Mouse (Mus musculus) forebrain, embryonic 14.5 days (tissue): ENCODE results near the gene Tacr1. TPM values are rescaled to one million over a fixed set of nuclear protein-coding genes. Genes with fewer than 3 reads are reported as not detected.

Source experiments
- ATAC-seq: fragments of 200-750 bp; cut with Nextera tagmentation; 2 replicates; pipeline ENCODE4 v1.8.0; 2017; ENCODE audit warnings: mild to moderate bottlenecking, moderate library complexity
- DNase-seq: peaks from one replicate; pipeline ENCODE4 v3.0.0-alpha.2; 2015; ENCODE audit warnings: low spot score
- H3K27ac ChIP-seq: fragments of 300-500 bp; sonication (generic); 2 replicates; pipeline ENCODE4 v1.5.1; 2014; ENCODE audit warnings: low read depth, mild to moderate bottlenecking, control low read depth, low read length, moderate library complexity
- H3K27me3 ChIP-seq: fragments of 300-500 bp; sonication (generic); replicated peaks from 2 replicates; pipeline ENCODE4 v1.6.1; 2014; ENCODE audit warnings: low read length, control low read depth, mixed read lengths; ENCODE audit not compliant: control insufficient read depth, insufficient read depth
- H3K36me3 ChIP-seq: fragments of 300-500 bp; sonication (generic); 2 replicates; pipeline ENCODE4 v1.6.1; 2014; ENCODE audit warnings: low read length, control low read depth; ENCODE audit not compliant: control insufficient read depth, insufficient read depth
- H3K4me1 ChIP-seq: fragments of 300-500 bp; sonication (generic); 2 replicates; pipeline ENCODE4 v1.6.1; 2014; ENCODE audit warnings: antibody characterized with exemption, low read length, control low read depth; ENCODE audit not compliant: control insufficient read depth, insufficient read depth
- H3K4me2 ChIP-seq: fragments of 300-500 bp; sonication (generic); 2 replicates; pipeline ENCODE4 v1.6.1; 2014; ENCODE audit warnings: mild to moderate bottlenecking, control low read depth, low read length
- H3K4me3 ChIP-seq: fragments of 300-500 bp; sonication (generic); 2 replicates; pipeline ENCODE4 v1.5.1; 2014; ENCODE audit warnings: low read depth, low read length, control low read depth
- H3K9ac ChIP-seq: fragments of 300-500 bp; sonication (generic); 2 replicates; pipeline ENCODE4 v1.6.1; 2014; ENCODE audit warnings: mild to moderate bottlenecking, low read length, control low read depth, moderate library complexity
- H3K9me3 ChIP-seq: fragments of 300-500 bp; sonication (generic); replicated peaks from 2 replicates; pipeline ENCODE4 v1.6.1; 2016; ENCODE audit warnings: low read length, control low read depth, mixed read lengths; ENCODE audit not compliant: control insufficient read depth
- WGBS: fragments of 180-500 bp; shearing (Covaris S2); extraction: QIAGEN DNeasy Blood & Tissue Kit; methylation state at CpG from one replicate; pipeline ENCODE4 v1.1.7; 2014; 5-methylcytosine and 5-hydroxymethylcytosine counted together
- polyA plus RNA-seq: library from polyadenylated mRNA; unstranded; fragments of >200 nt; fragmentation: Nextera tagmentation; extraction: Ambion mirVana; gene quantifications from 2 replicates; pipeline ENCODE4 v1.2.1, GENCODE M21; 2014

The Tacr1 gene
- polyA plus RNA-seq, 1 experiment from 2014 or later: 0.84 TPM

- no peaks in the 10 kb centered on the region for H3K4me1 ChIP-seq
- H3K4me2 ChIP-seq: no peak overlapping the region
- no peaks in the 10 kb centered on the region for H3K27me3 ChIP-seq
- no peak overlapping the region for H3K9ac ChIP-seq
- H3K27ac ChIP-seq: no peak overlapping the region
- WGBS: 90% methylated on average over 6 of the region's 6 CpGs
- ATAC-seq: no peak
- H3K4me3 ChIP-seq: no peak overlapping the region
- H3K9me3 ChIP-seq: no peaks in the 10 kb centered on the region
- DNase-seq: no peak
- H3K36me3 ChIP-seq: no peaks in the 10 kb centered on the region
These were observed 92.3 kb downstream of the Tacr1 start for GRCm38 (mm10) chr6:82494481-82494880.

GRCm38 (mm10) chr6:82510843-82511416, 108.8 kb downstream of the Tacr1 start:
- Histone ChIP-seq H3K36me3 (no peaks in the 10 kb centered on the region), H3K4me1 (no peaks in the 10 kb centered on the region), H3K9me3 (no peaks in the 10 kb centered on the region), H3K4me2 (no peak overlapping the region), H3K9ac (no peak overlapping the region), H3K27me3 (no peaks in the 10 kb centered on the region), H3K27ac (no peak overlapping the region), H3K4me3 (no peak overlapping the region)
- 82% methylated on average over 7 of the region's 7 CpGs for WGBS
- no peak for ATAC-seq
- DNase-seq: no peak

- WGBS: 73% methylated on average over 3 of the region's 3 CpGs
- no peaks in the 10 kb centered on the region for H3K9me3 ChIP-seq
- no peak overlapping the region for H3K4me2 ChIP-seq
- H3K4me3 ChIP-seq: no peak overlapping the region
- H3K36me3 ChIP-seq: no peaks in the 10 kb centered on the region
- ATAC-seq: no peak
- H3K27ac ChIP-seq: no peak overlapping the region
- no peaks in the 10 kb centered on the region for H3K4me1 ChIP-seq
- no peak for DNase-seq
- H3K9ac ChIP-seq: no peak overlapping the region
- no peaks in the 10 kb centered on the region for H3K27me3 ChIP-seq
These were observed 117.5 kb downstream of the Tacr1 start for GRCm38 (mm10) chr6:82519626-82520025.

- no peak for DNase-seq
- H3K27ac ChIP-seq: no peak overlapping the region
These were observed 120.4 kb downstream of the Tacr1 start for GRCm38 (mm10) chr6:82522567-82522966.

GRCm38 (mm10) chr6:82525107-82525867, 123.2 kb downstream of the Tacr1 start:
- Histone ChIP-seq H3K4me1 (no peaks in the 10 kb centered on the region), H3K27ac (no peak overlapping the region), H3K4me2 (no peak overlapping the region), H3K27me3 (no peaks in the 10 kb centered on the region), H3K36me3 (no peaks in the 10 kb centered on the region), H3K4me3 (no peak overlapping the region), H3K9me3 (no peaks in the 10 kb centered on the region), H3K9ac (no peak overlapping the region)
- 48% methylated on average over 3 of the region's 3 CpGs for WGBS
- DNase-seq (no peak), ATAC-seq (no peak)

More at GRCm38 (mm10) chr6:82522567-82522966, 120.4 kb downstream of the Tacr1 start:
- Histone ChIP-seq H3K4me3 (no peak overlapping the region), H3K4me1 (no peaks in the 10 kb centered on the region), H3K9me3 (no peaks in the 10 kb centered on the region), H3K4me2 (no peak overlapping the region), H3K36me3 (no peaks in the 10 kb centered on the region), H3K9ac (no peak overlapping the region), H3K27me3 (no peaks in the 10 kb centered on the region)
- ATAC-seq: no peak
- 88% methylated on average over 5 of the region's 5 CpGs for WGBS

GRCm38 (mm10) chr6:82528631-82529030, 126.5 kb downstream of the Tacr1 start:
- Histone ChIP-seq H3K4me2 (no peak overlapping the region), H3K36me3 (no peaks in the 10 kb centered on the region), H3K4me3 (no peak overlapping the region), H3K4me1 (no peaks in the 10 kb centered on the region), H3K27me3 (no peaks in the 10 kb centered on the region), H3K9ac (no peak overlapping the region), H3K27ac (no peak overlapping the region), H3K9me3 (no peaks in the 10 kb centered on the region)
- 86% methylated on average over 2 of the region's 2 CpGs for WGBS
- DNase-seq (no peak), ATAC-seq (no peak)

GRCm38 (mm10) chr6:82536641-82537040, 134.5 kb downstream of the Tacr1 start:
- 27% methylated on average over 8 of the region's 8 CpGs for WGBS
- H3K9ac ChIP-seq: no peak overlapping the region
- H3K27me3 ChIP-seq: no peaks in the 10 kb centered on the region
- no peaks in the 10 kb centered on the region for H3K9me3 ChIP-seq
- H3K4me1 ChIP-seq: peaks cover 5% of the 10 kb centered on the region; the same call in 1 of the 2 replicates
- no peak for ATAC-seq
- DNase-seq: peak; percentile 35
- no peak overlapping the region for H3K27ac ChIP-seq
- no peaks in the 10 kb centered on the region for H3K36me3 ChIP-seq
- no peak overlapping the region for H3K4me3 ChIP-seq
- no peak overlapping the region for H3K4me2 ChIP-seq

- Histone ChIP-seq H3K4me2 (no peak overlapping the region), H3K27ac (no peak overlapping the region), H3K4me3 (no peak overlapping the region), H3K27me3 (no peaks in the 10 kb centered on the region), H3K9ac (no peak overlapping the region), H3K36me3 (no peaks in the 10 kb centered on the region), H3K4me1 (no peaks in the 10 kb centered on the region), H3K9me3 (no peaks in the 10 kb centered on the region)
- ATAC-seq: no peak
- DNase-seq: no peak
- WGBS: 68% methylated on average over 3 of the region's 3 CpGs
These were observed 147.1 kb downstream of the Tacr1 start for GRCm38 (mm10) chr6:82549270-82549669.

- Histone ChIP-seq H3K9me3 (no peaks in the 10 kb centered on the region), H3K27me3 (no peaks in the 10 kb centered on the region)
- 91% methylated on average over 5 of the region's 5 CpGs for WGBS
These were observed 173.3 kb downstream of the Tacr1 start for GRCm38 (mm10) chr6:82575445-82575844.

More at GRCm38 (mm10) chr6:82575445-82575844, 173.3 kb downstream of the Tacr1 start:
- Histone ChIP-seq H3K4me1 (no peaks in the 10 kb centered on the region), H3K36me3 (no peaks in the 10 kb centered on the region), H3K4me3 (no peak overlapping the region), H3K9ac (no peak overlapping the region), H3K4me2 (no peak overlapping the region), H3K27ac (no peak overlapping the region)
- no peak for ATAC-seq
- DNase-seq: no peak
